Mouse (Mus musculus) heart, postnatal 0 days (tissue): ENCODE results near the gene Bak1. TPM values are rescaled to one million over a fixed set of nuclear protein-coding genes. Genes with fewer than 3 reads are reported as not detected.

Source experiments
- ATAC-seq: fragments of 200-750 bp; cut with Nextera tagmentation; 2 replicates; pipeline ENCODE4 v1.8.0; 2017; ENCODE audit warnings: low read depth, moderate number of reproducible peaks, moderate library complexity; ENCODE audit not compliant: insufficient read depth
- DNase-seq: peaks from one replicate; pipeline ENCODE4 v3.0.0-alpha.2; 2016; ENCODE audit warnings: low spot score
- H3K27ac ChIP-seq: fragments of 300-500 bp; sonication (generic); 2 replicates; pipeline ENCODE4 v1.5.1; 2014; ENCODE audit warnings: low read depth, mild to moderate bottlenecking
- H3K27me3 ChIP-seq: fragments of 300-500 bp; sonication (generic); 2 replicates; pipeline ENCODE4 v1.6.1; 2014; ENCODE audit warnings: low read length, mixed read lengths; ENCODE audit not compliant: control insufficient read depth, insufficient read depth
- H3K36me3 ChIP-seq: fragments of 300-500 bp; sonication (generic); replicated peaks from 2 replicates; pipeline ENCODE4 v1.6.1; 2014; ENCODE audit warnings: low read length, mixed read lengths; ENCODE audit not compliant: control insufficient read depth, insufficient read depth
- H3K4me1 ChIP-seq: fragments of 300-500 bp; sonication (generic); 2 replicates; pipeline ENCODE4 v1.6.1; 2014; ENCODE audit warnings: antibody characterized with exemption; ENCODE audit not compliant: control insufficient read depth, insufficient read depth
- H3K4me2 ChIP-seq: fragments of 300-500 bp; sonication (generic); 2 replicates; pipeline ENCODE4 v1.6.1; 2014; ENCODE audit warnings: low read depth, mild to moderate bottlenecking, low read length, moderate library complexity
- H3K4me3 ChIP-seq: fragments of 300-500 bp; sonication (generic); 2 replicates; pipeline ENCODE4 v1.5.1; 2014; ENCODE audit warnings: low read depth, low read length
- H3K9ac ChIP-seq: fragments of 300-500 bp; sonication (generic); replicated peaks from 2 replicates; pipeline ENCODE4 v1.6.1; 2014; ENCODE audit warnings: low read depth, low read length, mixed read lengths
- H3K9me3 ChIP-seq: fragments of 300-500 bp; sonication (generic); replicated peaks from 2 replicates; pipeline ENCODE4 v1.6.1; 2016; ENCODE audit warnings: low read length; ENCODE audit not compliant: control insufficient read depth
- CTCF ChIP-seq: IDR thresholded peaks from 2 replicates; pipeline ENCODE4 v1.5.1; 2016; ENCODE audit warnings: antibody characterized with exemption, control low read depth, low read depth
- EP300 ChIP-seq: IDR thresholded peaks from 2 replicates; pipeline ENCODE4 v1.6.1; 2016; ENCODE audit warnings: antibody characterized with exemption, low read depth
- WGBS: fragments of 180-500 bp; shearing (Covaris S2); extraction: QIAGEN DNeasy Blood & Tissue Kit; methylation state at CpG from one replicate; pipeline ENCODE4 v1.1.7; 2014; 5-methylcytosine and 5-hydroxymethylcytosine counted together
- polyA plus RNA-seq: library from polyadenylated mRNA; unstranded; fragments of >200 nt; fragmentation: Nextera tagmentation; extraction: Ambion mirVana; gene quantifications from 2 replicates; pipeline ENCODE4 v1.2.1, GENCODE M21; 2015
- total RNA-seq: library from RNA; depleted of rRNA; stranded (reverse); fragments of >200 nt; gene quantifications from 2 replicates; pipeline ENCODE4 v1.2.3, GENCODE M21; 2014; ENCODE audit warnings: low replicate concordance

Bak1 gene
- total and polyA plus RNA-seq, 2 experiments from 2014 or later: 4.5 to 82.4 TPM

DNA sequence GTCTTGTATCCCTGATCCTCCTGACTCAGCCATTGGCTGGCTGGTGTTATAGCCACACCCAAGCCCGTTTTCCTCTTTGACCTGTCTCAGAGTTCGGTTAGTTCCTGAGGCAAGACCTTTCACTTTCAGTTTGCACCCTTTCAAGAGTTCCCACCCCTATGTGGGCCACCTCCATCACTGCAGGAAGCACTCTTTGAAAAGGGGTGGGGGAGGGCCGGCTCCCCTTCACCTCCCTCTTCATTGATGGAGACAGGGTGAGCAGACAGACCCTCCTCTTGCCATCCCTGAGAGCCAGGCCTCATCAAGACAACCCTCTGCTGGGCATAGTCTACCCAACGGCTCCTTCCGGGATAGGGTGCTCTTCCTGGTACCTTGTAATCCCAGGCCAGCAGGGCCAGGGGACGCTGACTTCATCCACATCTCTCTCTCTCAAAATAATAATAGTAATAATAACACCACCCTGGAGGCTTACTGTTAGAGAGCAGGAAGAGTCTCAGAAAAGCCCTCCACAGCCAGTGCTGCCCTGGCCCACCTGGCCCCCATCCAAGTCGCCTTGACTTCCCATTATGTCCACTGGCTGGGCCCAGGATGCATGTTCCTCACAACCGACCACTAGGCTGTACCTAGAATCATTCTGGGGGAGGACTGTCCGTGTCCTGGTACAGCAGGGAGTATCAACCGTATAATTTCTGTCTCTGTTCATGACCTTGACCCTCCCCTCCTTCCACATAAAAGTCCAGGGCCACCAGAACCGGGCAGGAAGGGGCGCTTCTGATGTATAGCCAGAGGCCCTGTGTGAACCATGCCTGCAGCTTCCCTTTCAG, 1.1 kb downstream of the Bak1 start:
- Histone ChIP-seq H3K36me3 (peaks cover 22% of the 10 kb centered on the region), H3K27me3 (no peaks in the 10 kb centered on the region), H3K4me3 (peak overlapping the region; percentile 90), H3K4me1 (peaks cover 15% of the 10 kb centered on the region; the same call in 1 of the 2 replicates), H3K27ac (peak overlapping the region; percentile 90), H3K9me3 (no peaks in the 10 kb centered on the region), H3K4me2 (peak overlapping the region; percentile 92), H3K9ac (peak overlapping the region; percentile 97)
- WGBS: 15% methylated on average over 12 of the region's 12 CpGs
- peak; percentile 9; the same call in 1 of the 2 replicates for ATAC-seq
- TF ChIP-seq EP300 (no peak), CTCF (no peak)
- no peak for DNase-seq

DNA sequence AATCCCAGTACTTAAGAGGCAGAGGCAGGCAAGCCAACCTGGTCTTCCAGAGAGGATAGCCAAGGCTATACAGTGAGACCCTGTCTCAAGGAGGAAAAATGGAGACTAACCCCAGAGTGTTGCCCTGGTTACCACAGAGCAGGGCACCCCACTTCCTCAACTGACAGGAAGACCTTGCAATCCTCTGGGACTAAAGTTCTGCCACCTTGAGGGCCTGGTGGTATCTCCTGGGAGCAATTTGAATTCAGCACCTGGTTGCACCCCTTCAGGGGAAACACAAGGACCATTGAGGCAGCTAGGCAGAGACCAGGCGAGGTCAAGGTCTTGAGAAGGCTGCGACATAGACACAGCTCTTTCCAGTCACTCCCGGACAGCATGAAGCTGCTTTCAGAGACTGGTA, 2.9 kb downstream of the Bak1 start:
- Histone ChIP-seq H3K4me1 (peaks cover 9% of the 10 kb centered on the region; the same call in 1 of the 2 replicates), H3K4me3 (no peak overlapping the region), H3K9ac (no peak overlapping the region), H3K4me2 (no peak overlapping the region), H3K27ac (no peak overlapping the region), H3K9me3 (no peaks in the 10 kb centered on the region), H3K27me3 (no peaks in the 10 kb centered on the region), H3K36me3 (peaks cover 39% of the 10 kb centered on the region)
- no peak for DNase-seq
- 100% methylated on average over 3 of the region's 3 CpGs for WGBS
- no peak for ATAC-seq
- no peak for TF ChIP-seq CTCF
- no peak for TF ChIP-seq EP300

DNA sequence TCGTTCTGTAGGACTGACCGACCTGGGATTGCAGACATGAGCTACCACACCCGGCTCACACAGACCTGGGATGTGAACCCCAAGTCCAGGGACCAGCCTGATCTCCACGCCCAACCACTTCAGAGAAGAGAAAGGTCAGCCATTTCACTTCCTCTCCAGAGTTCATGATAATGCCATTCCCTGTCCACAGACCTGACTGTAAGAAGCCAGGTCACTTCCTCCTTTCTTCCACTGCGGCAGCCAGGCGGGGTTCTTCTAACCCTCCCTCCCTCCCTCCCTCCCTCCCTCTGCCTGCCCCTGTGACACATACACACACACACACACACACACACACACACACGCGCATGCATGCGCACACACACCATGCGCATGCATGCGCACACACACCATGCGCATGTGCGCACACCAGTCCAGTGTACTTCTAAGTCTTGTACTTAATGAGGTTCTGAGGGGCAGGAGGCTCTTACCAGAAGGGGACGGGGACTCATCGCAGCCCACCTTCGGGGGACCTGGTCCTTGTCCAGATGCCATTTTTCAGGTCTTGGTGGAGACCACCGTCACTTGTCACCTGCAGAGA, 3.4 kb downstream of the Bak1 start:
- no peak overlapping the region for H3K4me3 ChIP-seq
- H3K9me3 ChIP-seq: no peaks in the 10 kb centered on the region
- H3K4me2 ChIP-seq: no peak overlapping the region
- peaks cover 43% of the 10 kb centered on the region for H3K36me3 ChIP-seq
- no peak overlapping the region for H3K9ac ChIP-seq
- ATAC-seq (no peak), DNase-seq (no peak)
- TF ChIP-seq CTCF (no peak), EP300 (no peak)
- peaks cover 9% of the 10 kb centered on the region; the same call in 1 of the 2 replicates for H3K4me1 ChIP-seq
- WGBS: 91% methylated on average over 17 of the region's 17 CpGs
- no peaks in the 10 kb centered on the region for H3K27me3 ChIP-seq
- no peak overlapping the region for H3K27ac ChIP-seq

DNA sequence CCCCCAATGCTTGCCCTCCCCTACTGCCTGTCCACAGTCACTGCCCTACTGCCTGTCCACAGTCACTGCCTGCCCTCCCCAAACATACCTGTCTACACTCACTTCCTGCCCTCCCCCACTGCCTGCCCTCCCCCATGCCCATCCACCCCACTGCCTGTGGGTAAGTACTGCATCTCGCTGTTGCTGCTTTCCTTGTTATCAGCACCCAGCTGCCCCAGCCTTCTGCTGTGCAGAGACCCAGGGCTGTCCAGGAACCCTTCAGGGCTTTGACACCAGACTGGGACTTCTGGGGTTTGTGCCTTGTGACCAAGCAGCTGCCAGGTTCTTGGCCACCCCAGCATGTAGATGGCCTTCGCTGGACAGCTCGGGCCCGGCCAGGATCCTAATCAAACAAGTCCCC, 5.5 kb downstream of the Bak1 start:
- ATAC-seq (no peak), DNase-seq (no peak)
- Histone ChIP-seq H3K4me2 (no peak overlapping the region), H3K4me1 (peaks cover 14% of the 10 kb centered on the region), H3K9ac (no peak overlapping the region), H3K27ac (no peak overlapping the region), H3K9me3 (no peaks in the 10 kb centered on the region), H3K36me3 (peaks cover 54% of the 10 kb centered on the region), H3K27me3 (no peaks in the 10 kb centered on the region), H3K4me3 (no peak overlapping the region)
- 69% methylated on average over 4 of the region's 4 CpGs for WGBS
- no peak for TF ChIP-seq CTCF
- TF ChIP-seq EP300: no peak

DNA sequence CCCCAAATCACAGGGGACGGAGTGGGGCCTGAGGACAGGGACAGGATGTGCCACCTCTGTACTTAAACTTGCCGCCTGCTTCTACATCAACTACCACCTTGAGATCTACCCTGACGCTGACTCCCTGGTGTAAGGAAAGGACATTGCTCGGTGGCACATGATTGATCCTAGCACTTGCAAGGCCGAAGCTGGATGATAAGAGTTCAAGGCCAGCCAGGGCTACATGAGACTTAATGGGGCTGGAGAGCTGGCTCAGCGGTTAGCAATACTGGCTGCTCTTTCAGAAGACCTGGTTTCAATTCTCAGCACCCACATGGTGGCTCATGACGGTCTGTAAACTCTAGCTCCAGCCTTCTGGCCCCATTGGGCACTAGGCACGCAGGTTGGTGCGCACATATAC, 7.1 kb downstream of the Bak1 start:
- Histone ChIP-seq H3K27ac (no peak overlapping the region), H3K9me3 (no peaks in the 10 kb centered on the region), H3K9ac (no peak overlapping the region), H3K4me3 (no peak overlapping the region), H3K4me2 (no peak overlapping the region), H3K4me1 (peaks cover 7% of the 10 kb centered on the region), H3K36me3 (peaks cover 54% of the 10 kb centered on the region), H3K27me3 (no peaks in the 10 kb centered on the region)
- TF ChIP-seq EP300 (no peak), CTCF (no peak)
- no peak for DNase-seq
- WGBS: 87% methylated on average over 9 of the region's 9 CpGs
- no peak for ATAC-seq
